Mouse (Mus musculus): ENCODE measurements around the gene Ubn2.
"Not testable (repeated sequence)": the region's sequence is repeated elsewhere in the genome, so short reads cannot be mapped to it uniquely, and the experiment has no call there.

Ubn2 gene
- long read RNA-seq, experiment 1, partial matches to known transcripts: 8 of 16 reads
- long read RNA-seq, experiment 1, other reads (novel, unspliced or antisense): 8 of 16 reads
- long read RNA-seq, experiment 2, partial matches to known transcripts: 13 of 17 reads
- long read RNA-seq, experiment 2, other reads (novel, unspliced or antisense): 4 of 17 reads

GRCm38 (mm10) chr6:38433261-38434033 is at the start of gene Ubn2:
Gene Ubn2, plus strand, starts transcription at chr6:38433950.
- intact Hi-C loops (cut with DNase I): loop anchor here (10.0 kb wide), 1 partner anchor 79 kb away; the partner anchor contains the start of gene Zc3hav1

- intact Hi-C loops (cut with DNase I): no loop called here
Observed at GRCm38 (mm10) chr6:38389671-38390070, 44.1 kb upstream of the Ubn2 start.

- intact Hi-C loops (cut with DNase I): loop anchor here (10.0 kb wide), 1 partner anchor 78 kb away; the partner anchor contains the start of gene Zc3hav1
Observed at GRCm38 (mm10) chr6:38432457-38432856, 1.3 kb upstream of the Ubn2 start.

- intact Hi-C loops (cut with DNase I): loop anchor here (10.0 kb wide), 1 partner anchor 80 kb away; the partner anchor contains the start of gene Zc3hav1
Observed at GRCm38 (mm10) chr6:38434055-38435023, 589 bp downstream of the Ubn2 start.

GRCm38 (mm10) chr6:38443842-38444241 is 10.1 kb downstream of the Ubn2 start:
- intact Hi-C loops (cut with DNase I): no loop called here

GRCm38 (mm10) chr6:38448295-38448694 is 14.5 kb downstream of the Ubn2 start:
- intact Hi-C loops (cut with DNase I): no loop called here

- intact Hi-C loops (cut with DNase I): no loop called here
Observed at GRCm38 (mm10) chr6:38453049-38453448, 19.3 kb downstream of the Ubn2 start.

- intact Hi-C loops (cut with DNase I): not testable (repeated sequence)
Observed at GRCm38 (mm10) chr6:38456425-38456824, 22.7 kb downstream of the Ubn2 start.

- intact Hi-C loops (cut with DNase I): no loop called here
Observed at GRCm38 (mm10) chr6:38458075-38458474, 24.3 kb downstream of the Ubn2 start.

- intact Hi-C loops (cut with DNase I): no loop called here
Observed at GRCm38 (mm10) chr6:38469591-38469990, 35.8 kb downstream of the Ubn2 start.

GRCm38 (mm10) chr6:38481694-38482371 is 48.1 kb downstream of the Ubn2 start:
- intact Hi-C loops (cut with DNase I): no loop called here

GRCm38 (mm10) chr6:38492550-38492949 is 58.8 kb downstream of the Ubn2 start:
- intact Hi-C loops (cut with DNase I): loop anchor here (5.0 kb wide), 1 partner anchor 40 kb away; the partner anchor contains the start of gene Fmc1

GRCm38 (mm10) chr6:38495641-38496040 is 61.9 kb downstream of the Ubn2 start:
- intact Hi-C loops (cut with DNase I): no loop called here

GRCm38 (mm10) chr6:38512096-38512495 is 78.3 kb downstream of the Ubn2 start:
- intact Hi-C loops (cut with DNase I): no loop called here

- intact Hi-C loops (cut with DNase I): no loop called here
Observed at GRCm38 (mm10) chr6:38512830-38513229, 79.1 kb downstream of the Ubn2 start.

GRCm38 (mm10) chr6:38515201-38515600 is 81.5 kb downstream of the Ubn2 start:
- intact Hi-C loops (cut with DNase I): no loop called here

GRCm38 (mm10) chr6:38523851-38524250 is 90.1 kb downstream of the Ubn2 start:
- intact Hi-C loops (cut with DNase I): no loop called here

- intact Hi-C loops (cut with DNase I): loop anchor here (5.0 kb wide), 1 partner anchor 39 kb away; no protein-coding TSS in a partner anchor
Observed at GRCm38 (mm10) chr6:38531211-38531820, 97.6 kb downstream of the Ubn2 start.

GRCm38 (mm10) chr6:38532500-38533420 is 99.0 kb downstream of the Ubn2 start:
- intact Hi-C loops (cut with DNase I): loop anchor here (5.0 kb wide), 1 partner anchor 40 kb away; no protein-coding TSS in a partner anchor

Data from adrenal gland (tissue).